21 mouse cellular contexts compared by ENCODE assay signal in genomic region chr17:81256106-81256505, GRCm38 (mm10).
"Had no signal": no experiment of that assay in that cellular context is flagged by ENCODE, and none has a peak within 500 bp of the region (broad histone marks: within the 10 kb centered on the region; RNA-seq: fewer than 3 reads in every experiment).

No protein-coding gene starts in this region.

- DNase-seq: lung, adult 18-20 months; lung, embryonic 14.5 days; lung, postnatal 10 days; lung, postnatal 4 days; midbrain, embryonic 14.5 days; retina, postnatal 1 day; right cerebral cortex, adult 18-20 months; right cerebral cortex, postnatal 25 days; right cerebral cortex, postnatal 4 days; spleen, adult 18-20 months; thymus, adult 2 months; thymus, postnatal 25 days; thymus, postnatal 4 days had no signal

- H3K4me2 ChIP-seq: lung, embryonic 14.5 days; midbrain, embryonic 12.5 days; neural tube, embryonic 13.5 days; neural tube, embryonic 15.5 days; stomach, embryonic 15.5 days had no signal

- H3K4me3 ChIP-seq: midbrain, embryonic 10.5 days; midbrain, embryonic 12.5 days; myocyte; neural tube, embryonic 13.5 days; neural tube, embryonic 15.5 days; stomach, embryonic 15.5 days had no signal

- H3K9ac ChIP-seq: lung, embryonic 14.5 days; midbrain, embryonic 12.5 days; neural tube, embryonic 13.5 days; neural tube, embryonic 15.5 days; stomach, embryonic 15.5 days had no signal

- H3K4me1 ChIP-seq: midbrain, embryonic 10.5 days; midbrain, embryonic 12.5 days; neural tube, embryonic 13.5 days; neural tube, embryonic 15.5 days; stomach, embryonic 15.5 days had no signal

- H3K9me3 ChIP-seq: midbrain, embryonic 10.5 days; midbrain, embryonic 12.5 days; neural tube, embryonic 13.5 days; neural tube, embryonic 15.5 days; stomach, embryonic 15.5 days had no signal

- H3K27me3 ChIP-seq: midbrain, embryonic 12.5 days; neural tube, embryonic 13.5 days; neural tube, embryonic 15.5 days; stomach, embryonic 15.5 days had no signal

- ATAC-seq: midbrain, embryonic 16.5 days had no signal

- H3K27ac ChIP-seq: midbrain, embryonic 10.5 days; midbrain, embryonic 12.5 days; neural tube, embryonic 13.5 days; neural tube, embryonic 15.5 days; stomach, embryonic 15.5 days; stomach, postnatal 0 days had no signal

- H3K36me3 ChIP-seq: midbrain, embryonic 10.5 days; midbrain, embryonic 12.5 days; neural tube, embryonic 13.5 days; neural tube, embryonic 15.5 days; stomach, embryonic 15.5 days had no signal
